ENCODE assay signal across 1 mouse cellular context in genomic region chr11:3474480-3475115, GRCm38 (mm10).
TF ChIP-seq lines count a peak whose summit lies in the region.

No protein-coding gene starts in this region.

TF ChIP-seq in CH12.LX, 34 proteins besides CTCF, POLR2A, EP300 and RAD21:
- TF ChIP-seq HCFC1 (IDR thresholded peaks at IDR 0.05; ENCODE audit: low read depth, low read length) (no peak), SMC3 (IDR thresholded peaks at IDR 0.05; ENCODE audit: low read depth, low read length) (peak; percentile 80)
